Mouse (Mus musculus) liver, postnatal 0 days (tissue): ENCODE results near the gene Atp2b1. TPM values are rescaled to one million over a fixed set of nuclear protein-coding genes. Genes with fewer than 3 reads are reported as not detected.
A peak's percentile ranks its signal among the peaks of the same experiment; 100 is the strongest.

Source experiments
- ATAC-seq: fragments of 200-750 bp; cut with Nextera tagmentation; 2 replicates; pipeline ENCODE4 v1.8.0; 2017; ENCODE audit warnings: mild to moderate bottlenecking, moderate library complexity
- DNase-seq: peaks from one replicate; pipeline ENCODE4 v3.0.0-alpha.2; 2016
- H3K27ac ChIP-seq: fragments of 300-500 bp; sonication (generic); 2 replicates; pipeline ENCODE4 v1.5.1; 2014; ENCODE audit warnings: antibody characterized with exemption, moderate library complexity, mild to moderate bottlenecking, low read depth
- H3K27me3 ChIP-seq: fragments of 300-500 bp; sonication (generic); 2 replicates; pipeline ENCODE4 v1.6.1; 2014; ENCODE audit warnings: low read length, control low read depth, mixed read lengths; ENCODE audit not compliant: insufficient read depth
- H3K36me3 ChIP-seq: fragments of 300-500 bp; sonication (generic); replicated peaks from 2 replicates; pipeline ENCODE4 v1.6.1; 2014; ENCODE audit warnings: mild to moderate bottlenecking, control low read depth, low read length, moderate library complexity, mixed read lengths; ENCODE audit not compliant: insufficient read depth
- H3K4me1 ChIP-seq: fragments of 300-500 bp; sonication (generic); 2 replicates; pipeline ENCODE4 v1.6.1; 2014; ENCODE audit warnings: antibody characterized with exemption, mild to moderate bottlenecking, control low read depth; ENCODE audit not compliant: insufficient read depth
- H3K4me2 ChIP-seq: fragments of 300-500 bp; sonication (generic); 2 replicates; pipeline ENCODE4 v1.6.1; 2014; ENCODE audit warnings: low read depth, mild to moderate bottlenecking, low read length, moderate library complexity, mixed read lengths
- H3K4me3 ChIP-seq: fragments of 300-500 bp; sonication (generic); 2 replicates; pipeline ENCODE4 v1.5.1; 2014; ENCODE audit warnings: low read depth, low read length
- H3K9ac ChIP-seq: fragments of 300-500 bp; sonication (generic); replicated peaks from 2 replicates; pipeline ENCODE4 v1.6.1; 2014; ENCODE audit warnings: mild to moderate bottlenecking, moderate library complexity
- H3K9me3 ChIP-seq: fragments of 300-500 bp; sonication (generic); 2 replicates; pipeline ENCODE4 v1.6.1; 2016; ENCODE audit warnings: mild to moderate bottlenecking, control low read depth, low read length, mixed read lengths
- CTCF ChIP-seq: sonication (generic); IDR thresholded peaks from 2 replicates; pipeline ENCODE4 v1.5.1; 2016; ENCODE audit warnings: antibody characterized with exemption, low read depth
- EP300 ChIP-seq: IDR thresholded peaks from 2 replicates; pipeline ENCODE4 v1.6.1; 2016; ENCODE audit warnings: antibody characterized with exemption, low read depth, mild to moderate bottlenecking
- WGBS: fragments of 180-500 bp; shearing (Covaris S2); extraction: QIAGEN DNeasy Blood & Tissue Kit; methylation state at CpG from one replicate; pipeline ENCODE4 v1.1.7; 2014; ENCODE audit not compliant: insufficient replicate concordance; 5-methylcytosine and 5-hydroxymethylcytosine counted together
- polyA plus RNA-seq: library from polyadenylated mRNA; unstranded; fragments of >200 nt; fragmentation: Nextera tagmentation; extraction: Ambion mirVana; gene quantifications from 2 replicates; pipeline ENCODE4 v1.2.1, GENCODE M21; 2015

The Atp2b1 gene
- polyA plus RNA-seq, 1 experiment from 2014 or later, result 37.0 TPM

DNA sequence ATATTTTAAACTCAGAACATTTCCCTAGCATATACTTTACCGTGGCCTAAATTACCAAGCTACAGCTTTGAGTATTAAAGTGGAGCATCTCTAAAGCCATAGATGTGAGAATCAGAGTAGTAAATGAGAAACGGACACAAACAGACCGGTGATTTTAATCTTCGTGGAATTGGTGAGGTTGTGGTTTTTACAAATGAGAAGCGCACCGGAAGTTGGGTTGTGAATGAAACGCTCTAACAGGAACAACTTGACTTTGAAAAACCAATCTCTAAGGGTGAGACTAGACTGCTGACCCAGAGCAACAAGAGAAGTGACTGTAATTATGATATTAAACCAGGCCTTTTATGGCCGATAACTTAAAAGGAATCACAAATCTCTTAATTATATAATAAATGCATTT is 16.7 kb upstream of the Atp2b1 start:
- H3K27ac ChIP-seq, result peak overlapping the region; percentile 66
- 67% methylated on average over 8 of the region's 8 CpGs for WGBS
- peaks cover 5% of the 10 kb centered on the region for H3K4me1 ChIP-seq
- no peaks in the 10 kb centered on the region for H3K9me3 ChIP-seq
- DNase-seq, result no peak
- H3K4me2 ChIP-seq, result no peak overlapping the region
- no peak for TF ChIP-seq CTCF
- no peak for TF ChIP-seq EP300
- no peak for ATAC-seq
- no peak overlapping the region for H3K9ac ChIP-seq
- H3K36me3 ChIP-seq, result no peaks in the 10 kb centered on the region
- no peaks in the 10 kb centered on the region for H3K27me3 ChIP-seq
- no peak overlapping the region for H3K4me3 ChIP-seq

DNA sequence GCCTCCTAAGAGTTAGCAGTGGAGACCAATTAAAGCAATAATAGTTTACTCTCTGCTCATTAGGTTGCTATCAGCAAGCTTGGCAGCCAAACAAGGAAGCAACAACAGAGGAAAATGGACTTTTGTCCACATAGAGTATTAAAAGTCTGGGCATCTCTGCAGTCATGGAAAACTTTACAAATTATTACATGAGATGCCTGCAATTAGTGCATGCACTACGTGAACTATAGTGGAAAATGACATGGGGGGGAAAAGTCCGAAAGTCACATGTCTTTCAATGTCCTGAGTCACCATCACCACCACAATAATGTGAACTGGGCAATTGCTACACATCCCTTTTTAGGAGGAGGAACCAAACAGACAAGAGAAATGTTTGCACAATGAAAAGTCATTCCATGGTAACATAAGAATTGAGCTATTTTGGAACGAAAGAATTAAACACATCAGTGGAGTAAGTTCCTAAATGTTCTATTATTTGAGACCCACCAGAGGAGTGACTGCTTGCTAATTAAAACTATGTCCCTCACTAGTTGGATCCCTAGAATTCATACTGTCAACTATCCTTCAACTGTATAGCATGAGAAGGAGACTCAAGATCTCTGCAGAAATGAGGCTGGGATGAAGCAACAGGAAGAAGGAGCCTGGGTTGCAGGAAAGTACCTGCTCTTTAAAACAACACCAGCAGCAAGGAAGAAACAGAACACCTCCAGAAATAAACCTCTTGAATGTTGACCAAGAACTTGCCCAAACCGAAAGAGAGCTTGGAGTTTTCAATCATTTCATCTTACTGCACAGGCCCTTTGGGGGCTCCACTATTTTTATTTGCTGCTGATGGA is 16.1 kb upstream of the Atp2b1 start:
- no peaks in the 10 kb centered on the region for H3K27me3 ChIP-seq
- ATAC-seq, result peak; percentile 67
- peaks cover 5% of the 10 kb centered on the region for H3K4me1 ChIP-seq
- H3K36me3 ChIP-seq, result no peaks in the 10 kb centered on the region
- no peak overlapping the region for H3K4me3 ChIP-seq
- H3K27ac ChIP-seq, result peak overlapping the region; percentile 66
- no peak overlapping the region for H3K9ac ChIP-seq
- no peak for DNase-seq
- no peak overlapping the region for H3K4me2 ChIP-seq
- 70% methylated on average over 4 of the region's 4 CpGs for WGBS
- TF ChIP-seq EP300 (no peak; the same call in 1 of the 2 replicates), CTCF (no peak)
- no peaks in the 10 kb centered on the region for H3K9me3 ChIP-seq

DNA sequence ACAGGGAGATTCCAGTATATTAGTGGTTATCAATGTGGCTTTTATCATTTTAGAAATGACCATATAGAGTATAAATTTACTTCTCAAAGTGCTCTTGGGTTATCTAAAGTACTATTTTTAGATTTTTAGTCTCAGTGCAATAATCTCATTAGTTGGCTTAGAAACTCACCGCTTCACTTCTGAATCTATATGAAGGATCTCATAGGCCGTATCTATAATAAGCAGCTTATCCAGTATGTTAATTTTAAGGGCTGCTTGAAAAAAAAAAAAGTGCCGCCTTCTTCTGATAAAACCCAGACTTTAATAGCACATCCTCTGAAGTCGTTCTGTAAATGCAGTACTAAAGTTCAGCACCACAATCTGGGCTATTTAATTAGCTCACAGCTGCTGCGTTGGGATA is 12.7 kb upstream of the Atp2b1 start:
- no peak overlapping the region for H3K27ac ChIP-seq
- no peak for DNase-seq
- peaks cover 13% of the 10 kb centered on the region for H3K4me1 ChIP-seq
- H3K27me3 ChIP-seq, result no peaks in the 10 kb centered on the region
- no peaks in the 10 kb centered on the region for H3K9me3 ChIP-seq
- no peak overlapping the region for H3K4me2 ChIP-seq
- no peak overlapping the region for H3K9ac ChIP-seq
- 50% methylated on average over 5 of the region's 5 CpGs for WGBS
- H3K4me3 ChIP-seq, result no peak overlapping the region
- no peaks in the 10 kb centered on the region for H3K36me3 ChIP-seq
- no peak for ATAC-seq
- peak; percentile 44; the same call in 1 of the 2 replicates for TF ChIP-seq EP300
- no peak for TF ChIP-seq CTCF

DNA sequence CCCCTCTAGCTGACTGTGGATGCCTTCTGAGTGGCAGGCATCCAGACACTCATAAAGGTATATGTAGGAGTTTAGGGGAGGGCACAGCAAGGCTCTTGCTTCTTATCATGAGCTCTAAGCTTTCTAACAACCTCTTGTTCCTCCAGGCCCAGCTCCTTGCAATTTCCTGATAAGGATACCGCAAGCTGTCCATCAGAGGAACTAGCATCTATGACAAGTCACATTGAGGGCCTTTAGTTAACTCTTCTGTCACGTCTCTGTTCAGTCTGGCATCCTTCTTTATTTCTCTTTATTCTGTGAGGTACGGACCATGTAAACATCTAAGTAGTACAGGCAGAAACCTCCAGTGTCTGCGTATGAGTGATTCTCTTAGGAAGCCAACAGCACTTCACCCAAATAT is 8.2 kb upstream of the Atp2b1 start:
- no peaks in the 10 kb centered on the region for H3K9me3 ChIP-seq
- peak overlapping the region; percentile 77 for H3K27ac ChIP-seq
- no peaks in the 10 kb centered on the region for H3K27me3 ChIP-seq
- H3K4me2 ChIP-seq, result peak overlapping the region; percentile 50
- TF ChIP-seq CTCF (no peak), EP300 (peak; percentile 96)
- peak; percentile 97 for ATAC-seq
- DNase-seq, result no peak
- H3K36me3 ChIP-seq, result no peaks in the 10 kb centered on the region
- 48% methylated on average over 4 of the region's 4 CpGs for WGBS
- H3K4me1 ChIP-seq, result peaks cover 24% of the 10 kb centered on the region
- H3K9ac ChIP-seq, result no peak overlapping the region
- H3K4me3 ChIP-seq, result no peak overlapping the region; the same call in 1 of the 2 replicates

DNA sequence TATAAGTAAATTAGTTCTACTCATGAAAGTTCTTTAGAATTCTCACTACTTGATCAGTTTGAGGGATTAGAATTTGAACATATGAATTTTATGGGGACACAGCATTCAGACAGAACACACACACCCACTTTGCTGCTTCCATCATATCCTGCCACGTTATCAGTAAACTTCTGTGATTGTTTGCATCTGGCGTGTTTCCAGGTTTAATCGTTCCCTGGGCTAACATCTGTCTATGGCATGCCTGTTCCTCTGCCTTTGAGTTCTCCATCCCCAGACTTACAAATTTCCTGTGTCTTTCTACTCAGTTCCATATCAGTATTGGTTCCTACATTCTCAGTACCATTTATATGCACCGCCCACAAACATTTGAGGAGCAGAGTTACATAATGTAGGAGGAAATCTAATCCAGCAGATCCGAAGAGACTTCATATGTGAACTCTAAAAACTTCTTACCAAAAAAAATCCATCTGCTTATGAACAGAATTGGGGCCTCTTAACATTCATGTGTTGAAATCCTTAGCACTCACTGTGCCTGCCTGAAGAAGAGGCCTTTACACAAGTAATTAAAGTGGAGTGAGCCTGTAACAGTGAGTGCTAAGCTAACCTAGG is 7.2 kb upstream of the Atp2b1 start:
- peak; percentile 85 for TF ChIP-seq EP300
- no peak for TF ChIP-seq CTCF
- Histone ChIP-seq H3K4me3 (no peak overlapping the region), H3K9me3 (no peaks in the 10 kb centered on the region), H3K9ac (no peak overlapping the region), H3K4me1 (peaks cover 20% of the 10 kb centered on the region), H3K27ac (peak overlapping the region; percentile 39; the same call in 1 of the 2 replicates), H3K36me3 (no peaks in the 10 kb centered on the region), H3K4me2 (peak overlapping the region; percentile 50; the same call in 1 of the 2 replicates), H3K27me3 (no peaks in the 10 kb centered on the region)
- 33% methylated on average over 5 of the region's 5 CpGs for WGBS
- peak; percentile 58 for ATAC-seq
- peak; percentile 53 for DNase-seq

DNA sequence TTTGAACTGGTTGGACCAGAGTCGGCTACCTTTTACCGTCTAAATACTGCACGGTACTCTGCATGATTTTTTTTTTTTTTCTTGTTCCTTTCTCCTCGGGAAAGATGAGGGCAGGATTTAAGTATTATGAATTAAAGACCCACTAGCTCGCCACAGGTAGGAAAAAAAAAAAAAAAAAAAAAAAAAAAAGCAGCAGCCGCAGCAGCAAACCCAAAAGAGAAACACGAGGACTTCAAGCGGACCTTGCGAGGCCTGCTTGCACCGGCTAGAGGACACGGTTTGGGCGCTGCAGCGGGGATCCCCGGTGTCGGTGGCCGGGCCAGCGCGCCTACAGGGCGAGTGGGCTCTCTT is 621 bp upstream of the Atp2b1 start:
- peak overlapping the region; percentile 97 for H3K4me3 ChIP-seq
- peaks cover 8% of the 10 kb centered on the region for H3K4me1 ChIP-seq
- TF ChIP-seq EP300 (no peak), CTCF (no peak)
- no peaks in the 10 kb centered on the region for H3K9me3 ChIP-seq
- ATAC-seq (no peak), DNase-seq (no peak)
- under 1% methylated on average over 19 of the region's 19 CpGs for WGBS
- no peaks in the 10 kb centered on the region for H3K27me3 ChIP-seq
- H3K36me3 ChIP-seq, result no peaks in the 10 kb centered on the region
- H3K9ac ChIP-seq, result peak overlapping the region; percentile 97
- H3K27ac ChIP-seq, result peak overlapping the region; percentile 99
- H3K4me2 ChIP-seq, result peak overlapping the region; percentile 99
